Mouse (Mus musculus) adrenal gland, adult 2 months (tissue): ENCODE measurements around the gene Hoxd3. TPM values are rescaled to one million over a fixed set of nuclear protein-coding genes. Genes with fewer than 3 reads are reported as not detected.

Experiments used
- DNase-seq: peaks from one replicate; pipeline ENCODE4 v3.0.0; 2021
- microRNA-seq, 2 experiments: library from miRNA; unstranded; fragments of <30 nt; microRNA quantifications; one replicate each; pipeline ENCODE4 v1.2.0; 2021
- polyA plus RNA-seq: library from polyadenylated mRNA; depleted of rRNA; stranded (reverse); fragments of >200 nt; gene quantifications from 2 replicates; pipeline ENCODE4 v1.2.3, GENCODE M21; 2012; rRNA removed
- total RNA-seq, 2 experiments: library from RNA; stranded (reverse); gene quantifications; 2 replicates each; pipeline ENCODE4 v1.2.3; 2021

Gene Hoxd3
- total and polyA plus RNA-seq, 3 experiments = 0.62 to 11.1 (median 1.0) TPM

DNA sequence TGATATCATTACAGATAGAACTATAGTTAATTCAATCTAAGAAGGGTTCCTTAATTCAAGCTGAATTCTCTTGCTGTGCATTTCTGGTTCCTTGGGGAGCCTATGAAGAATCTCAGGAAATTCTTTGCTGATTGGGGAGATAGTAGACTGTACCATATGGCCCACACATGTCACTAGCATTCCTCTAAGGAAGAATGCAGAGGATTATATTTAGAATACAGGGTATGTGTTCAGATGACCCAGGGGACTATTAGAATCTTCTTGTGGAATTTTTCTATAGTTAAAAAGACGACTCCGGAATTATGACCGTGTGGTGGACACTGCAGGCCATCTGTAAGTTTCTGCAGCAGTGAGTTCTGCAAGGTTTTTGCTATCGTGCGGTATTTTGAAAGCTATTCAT, 69.7 kb downstream of the Hoxd3 start:
- no peak for DNase-seq

DNA sequence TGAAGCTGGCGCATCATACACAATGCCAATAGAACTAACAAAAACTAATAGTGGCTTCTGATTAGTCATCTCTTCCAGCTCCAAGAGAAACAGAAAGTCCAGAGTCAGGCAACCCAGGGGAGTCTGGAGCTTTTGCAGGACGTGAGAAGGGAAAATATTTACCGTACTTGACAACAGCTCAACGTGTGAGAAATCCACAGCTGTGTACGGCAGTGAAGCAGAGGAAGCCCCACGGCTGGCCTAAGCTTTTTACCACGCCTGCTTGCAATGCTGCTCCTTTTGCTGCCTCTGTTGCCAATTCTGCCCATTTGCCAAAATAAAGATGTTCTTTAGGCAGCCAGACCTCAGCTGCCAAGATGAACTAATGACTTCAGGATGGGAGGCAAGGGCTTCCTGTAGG, 83.8 kb downstream of the Hoxd3 start:
- no peak for DNase-seq

Small RNA genes lying within 50 kb of the gene (microRNA-seq; reads per million reads assigned to microRNA genes)
- 0 reads per million in 2 experiments for gene Gm44463
- 16,505 to 18,820 reads per million in 2 experiments for gene Mir10b

Other genes with a start within 250 kb of the Hoxd3 start
- 10 to 100 TPM; 12.0 to 13.5 TPM for gene Lnpk, start 132.5 kb upstream of the Hoxd3 start, total RNA-seq
- gene Lnpk, start 132.5 kb upstream of the Hoxd3 start, polyA plus RNA-seq = 4.6 and 6.4 TPM in 2 replicates
- gene Evx2, start 52.4 kb upstream of the Hoxd3 start, total RNA-seq = not detected
- gene Evx2, start 52.4 kb upstream of the Hoxd3 start, polyA plus RNA-seq = not detected in 2 replicates
- gene Hoxd13, start 43.6 kb upstream of the Hoxd3 start, total RNA-seq = not detected
- not detected in 2 replicates for gene Hoxd13, start 43.6 kb upstream of the Hoxd3 start, polyA plus RNA-seq
- not detected for gene Hoxd12, start 36.9 kb upstream of the Hoxd3 start, total RNA-seq
- gene Hoxd12, start 36.9 kb upstream of the Hoxd3 start, polyA plus RNA-seq = not detected in 2 replicates
- gene Hoxd11, start 32.4 kb upstream of the Hoxd3 start, total RNA-seq = not detected
- gene Hoxd11, start 32.4 kb upstream of the Hoxd3 start, polyA plus RNA-seq = not detected in 2 replicates
- not detected for gene Hoxd10, start 20.0 kb upstream of the Hoxd3 start, total RNA-seq
- not detected in 2 replicates for gene Hoxd10, start 20.0 kb upstream of the Hoxd3 start, polyA plus RNA-seq
- 1 to 10 TPM; 3.3 to 7.8 TPM for gene Hoxd9, start 14.2 kb upstream of the Hoxd3 start, total RNA-seq
- 6.5 and 9.0 TPM in 2 replicates for gene Hoxd9, start 14.2 kb upstream of the Hoxd3 start, polyA plus RNA-seq
- 10 to 100 TPM; 27.9 to 34.7 TPM for gene Hoxd8, start 7.3 kb upstream of the Hoxd3 start, total RNA-seq
- 19.7 and 52.7 TPM in 2 replicates for gene Hoxd8, start 7.3 kb upstream of the Hoxd3 start, polyA plus RNA-seq
- 10 to 100 TPM; 16.7 to 19.3 TPM for gene Hoxd4, start within 50 bp of the Hoxd3 start, total RNA-seq
- gene Hoxd4, start within 50 bp of the Hoxd3 start, polyA plus RNA-seq = 72.3 and 92.5 TPM in 2 replicates
- 1 to 10 TPM; 1.3 to 2.5 TPM for gene Gm28230, start 14.8 kb downstream of the Hoxd3 start, total RNA-seq
- 1.3 and 2.7 TPM in 2 replicates for gene Gm28230, start 14.8 kb downstream of the Hoxd3 start, polyA plus RNA-seq
- gene Hoxd1, start 51.1 kb downstream of the Hoxd3 start, total RNA-seq = not detected
- not detected in 2 replicates for gene Hoxd1, start 51.1 kb downstream of the Hoxd3 start, polyA plus RNA-seq
- gene Mtx2, start 113.9 kb downstream of the Hoxd3 start, total RNA-seq = 10 to 100 TPM; 73.3 to 90.3 TPM
- gene Mtx2, start 113.9 kb downstream of the Hoxd3 start, polyA plus RNA-seq = 153 and 169 TPM in 2 replicates